Mouse (Mus musculus) kidney, postnatal 14 days (tissue): ENCODE measurements at regions not wholly inside any gene's neighbourhood (a gene's known extent, or its start where the extent isn't known, plus 50 kb on each side); places are given as distances from the start of the nearest gene placed in this dataset.
A peak's percentile ranks its signal among the peaks of the same experiment; 100 is the strongest.

ENCODE experiments used
- DNase-seq: peaks from one replicate; pipeline ENCODE4 v3.0.0; 2022; ENCODE audit warnings: mixed read lengths

- no peak for DNase-seq
These were observed 68.7 kb upstream of the Adrb1 start for GRCm38 (mm10) chr19:56653292-56653691.

- DNase-seq, result no peak
These were observed 66.7 kb upstream of the Adrb1 start for GRCm38 (mm10) chr19:56655330-56655729.

GRCm38 (mm10) chr19:56660566-56661199, 61.3 kb upstream of the Adrb1 start:
- DNase-seq, result no peak

GRCm38 (mm10) chr19:56663474-56664227, 58.3 kb upstream of the Adrb1 start:
- DNase-seq, result no peak

- no peak for DNase-seq
These were observed 57.7 kb upstream of the Adrb1 start for GRCm38 (mm10) chr19:56664307-56664775.

- DNase-seq, result no peak
These were observed 56.9 kb upstream of the Adrb1 start for GRCm38 (mm10) chr19:56664944-56665663.

- DNase-seq, result no peak
These were observed 56.0 kb upstream of the Adrb1 start for GRCm38 (mm10) chr19:56665972-56666371.

GRCm38 (mm10) chr19:56667903-56668302, 54.1 kb upstream of the Adrb1 start:
- no peak for DNase-seq

- DNase-seq, result peak; percentile 79
These were observed 53.0 kb upstream of the Adrb1 start for GRCm38 (mm10) chr19:56668991-56669390.

GRCm38 (mm10) chr19:56669468-56669867, 52.5 kb upstream of the Adrb1 start:
- no peak for DNase-seq
